Mouse (Mus musculus) limb, embryonic 15.5 days (tissue): Measurements from ENCODE around the gene Plppr4. TPM values are rescaled to one million over a fixed set of nuclear protein-coding genes. Genes with fewer than 3 reads are reported as not detected.

ENCODE experiments used
- microRNA-seq: library from miRNA; unstranded; fragments of <30 nt; microRNA quantifications from one replicate; pipeline ENCODE4, GENCODE M21; 2016
- polyA plus RNA-seq: library from polyadenylated mRNA; unstranded; fragments of >200 nt; fragmentation: Nextera tagmentation; extraction: Ambion mirVana; gene quantifications from 2 replicates; pipeline ENCODE4 v1.2.1, GENCODE M21; 2015

Gene Plppr4
- polyA plus RNA-seq, 1 experiment from 2014 or later = 1.2 TPM

Small RNAs within 50 kb of the gene (microRNA-seq; reads per million reads assigned to microRNA genes)
- gene Gm22408 = not detected

Other genes starting within 250 kb of the Plppr4 start
- 0.15 and 0.19 TPM in 2 replicates for gene Plppr5, start 214.0 kb upstream of the Plppr4 start, polyA plus RNA-seq